ENCODE assay signal across 11 mouse cellular contexts in the genomic region with DNA sequence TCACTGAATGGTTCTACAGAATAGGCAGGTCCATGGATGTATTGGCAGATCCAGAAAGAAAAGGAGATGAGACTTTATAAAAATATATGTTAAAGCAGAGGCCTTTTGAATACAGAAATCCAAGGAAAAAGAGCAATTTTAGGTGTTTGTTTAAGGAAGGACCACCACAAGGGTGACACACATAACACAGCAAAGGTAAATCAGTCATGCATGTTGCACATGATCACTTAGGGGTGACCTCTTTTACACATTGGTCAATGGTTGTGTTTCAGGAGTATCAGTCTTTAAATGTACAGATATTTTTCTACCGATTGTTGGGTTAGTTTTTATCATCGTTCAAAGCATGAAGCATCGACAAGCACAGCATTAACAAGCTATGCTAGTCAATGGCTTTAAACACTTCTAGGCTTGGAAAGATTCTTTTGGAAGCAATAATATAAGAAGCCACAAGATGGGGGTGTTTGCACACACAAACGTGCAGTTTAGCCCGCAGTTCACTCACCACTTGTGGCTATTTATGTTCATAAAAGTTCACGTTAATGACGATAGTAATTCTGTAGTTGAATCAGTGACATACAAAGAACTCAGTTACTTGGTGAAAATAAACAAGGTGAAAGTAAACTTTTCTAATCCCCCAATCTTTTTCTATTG. TPM values are rescaled to one million over a fixed set of nuclear protein-coding genes. Genes with fewer than 3 reads are reported as not detected.
A peak's percentile ranks its signal among the peaks of the same experiment; 100 is the strongest.
DNase-seq lines count a peak whose midpoint lies in the region; ATAC-seq lines count a peak whose summit lies in the region.
"Had no signal": no experiment of that assay in that cellular context is flagged by ENCODE, and none has a peak within 500 bp of the region (broad histone marks: within the 10 kb centered on the region; RNA-seq: fewer than 3 reads in every experiment).

No protein-coding gene starts in this region.

- no peaks in the 10 kb centered on the region for H3K9me3 ChIP-seq in limb, embryonic 11.5 days (ENCODE audit: control insufficient read depth, low read length)
- H3K9me3 ChIP-seq in limb, embryonic 10.5 days (replicated peaks): no peaks in the 10 kb centered on the region
- no peaks in the 10 kb centered on the region for H3K9me3 ChIP-seq in forebrain, embryonic 14.5 days (replicated peaks; ENCODE audit: control insufficient read depth, low read length)
- no peaks in the 10 kb centered on the region for H3K9me3 ChIP-seq in midbrain, embryonic 15.5 days
- H3K9me3 ChIP-seq: lung, embryonic 15.5 days had no signal

- no peaks in the 10 kb centered on the region for H3K27me3 ChIP-seq in limb, embryonic 11.5 days (ENCODE audit: control insufficient read depth, insufficient read depth, low read length)
- H3K27me3 ChIP-seq in limb, embryonic 10.5 days (ENCODE audit: low read depth, poor library complexity, severe bottlenecking): no peaks in the 10 kb centered on the region
- H3K27me3 ChIP-seq in forebrain, embryonic 14.5 days (replicated peaks; ENCODE audit: control insufficient read depth, insufficient read depth, low read length): no peaks in the 10 kb centered on the region
- H3K27me3 ChIP-seq in midbrain, embryonic 15.5 days (replicated peaks): no peaks in the 10 kb centered on the region
- H3K27me3 ChIP-seq: lung, embryonic 15.5 days had no signal

- H3K4me3 ChIP-seq in limb, embryonic 11.5 days (ENCODE audit: low read depth, low read length): no peak overlapping the region
- H3K4me3 ChIP-seq in limb, embryonic 10.5 days: no peak overlapping the region
- H3K4me3 ChIP-seq in forebrain, embryonic 14.5 days (ENCODE audit: low read depth, low read length): no peak overlapping the region
- no peak overlapping the region for H3K4me3 ChIP-seq in midbrain, embryonic 15.5 days
- H3K4me3 ChIP-seq: lung, embryonic 15.5 days had no signal

- H3K9ac ChIP-seq in limb, embryonic 11.5 days (ENCODE audit: low read length): no peak overlapping the region
- H3K9ac ChIP-seq in forebrain, embryonic 14.5 days (ENCODE audit: low read length): no peak overlapping the region
- H3K9ac ChIP-seq in midbrain, embryonic 15.5 days: no peak overlapping the region
- H3K9ac ChIP-seq: lung, embryonic 15.5 days had no signal

- no peak for ATAC-seq in limb, embryonic 11.5 days (ENCODE audit: insufficient number of reproducible peaks, low FRiP score, low TSS enrichment, low read depth)
- peak; percentile 81 for ATAC-seq in forebrain, embryonic 14.5 days
- peak; percentile 87 for ATAC-seq in midbrain, embryonic 15.5 days (replicated peaks)
- no peak for ATAC-seq in megakaryocyte progenitor cell, adult 5-6 weeks (replicated peaks; ENCODE audit: poor library complexity)

- no peaks in the 10 kb centered on the region for H3K4me1 ChIP-seq in limb, embryonic 11.5 days (ENCODE audit: control insufficient read depth, insufficient read depth, low read length)
- no peaks in the 10 kb centered on the region for H3K4me1 ChIP-seq in limb, embryonic 10.5 days
- no peaks in the 10 kb centered on the region for H3K4me1 ChIP-seq in forebrain, embryonic 14.5 days (ENCODE audit: control insufficient read depth, insufficient read depth, low read length)
- no peaks in the 10 kb centered on the region for H3K4me1 ChIP-seq in midbrain, embryonic 15.5 days
- H3K4me1 ChIP-seq: lung, embryonic 15.5 days had no signal

- H3K36me3 ChIP-seq in limb, embryonic 11.5 days (ENCODE audit: control insufficient read depth, insufficient read depth, low read length): no peaks in the 10 kb centered on the region
- no peaks in the 10 kb centered on the region for H3K36me3 ChIP-seq in limb, embryonic 10.5 days
- no peaks in the 10 kb centered on the region for H3K36me3 ChIP-seq in forebrain, embryonic 14.5 days (ENCODE audit: control insufficient read depth, insufficient read depth, low read length)
- no peaks in the 10 kb centered on the region for H3K36me3 ChIP-seq in midbrain, embryonic 15.5 days (replicated peaks)
- H3K36me3 ChIP-seq: lung, embryonic 15.5 days had no signal

- H3K27ac ChIP-seq in limb, embryonic 11.5 days (replicated peaks; ENCODE audit: low read depth, low read length): no peak overlapping the region
- no peak overlapping the region for H3K27ac ChIP-seq in limb, embryonic 10.5 days
- H3K27ac ChIP-seq in forebrain, embryonic 14.5 days (ENCODE audit: low read depth, low read length): no peak overlapping the region
- no peak overlapping the region for H3K27ac ChIP-seq in midbrain, embryonic 15.5 days
- H3K27ac ChIP-seq: lung, embryonic 15.5 days had no signal

- no peak overlapping the region for H3K4me2 ChIP-seq in limb, embryonic 11.5 days (ENCODE audit: low read depth, severe bottlenecking)
- no peak overlapping the region for H3K4me2 ChIP-seq in forebrain, embryonic 14.5 days (ENCODE audit: low read length)
- no peak overlapping the region for H3K4me2 ChIP-seq in midbrain, embryonic 15.5 days
- H3K4me2 ChIP-seq: lung, embryonic 15.5 days had no signal

- peak; percentile 21 for DNase-seq in limb, embryonic 11.5 days (ENCODE audit: low spot score)
- DNase-seq in limb, embryonic 10.5 days (ENCODE audit: low spot score): no peak
- DNase-seq in adipocyte (ENCODE audit: low spot score): peak; percentile 30
- DNase-seq in forebrain, embryonic 14.5 days (ENCODE audit: low spot score): peak; percentile 81
- DNase-seq in cerebellum, adult 9-10 months: no peak
- DNase-seq in lung, postnatal 25 days (ENCODE audit: low spot score): no peak

- 41% methylated on average over 7 of the region's 7 CpGs for WGBS in limb, embryonic 11.5 days
- 48% methylated on average over 7 of the region's 7 CpGs for WGBS in limb, embryonic 10.5 days
- 28% methylated on average over 7 of the region's 7 CpGs for WGBS in forebrain, embryonic 14.5 days
- 32% methylated on average over 7 of the region's 7 CpGs for WGBS in midbrain, embryonic 15.5 days

RNA-seq across cellular contexts. Expression of a gene that starts 38.4 kb away (rescaled TPM):
- polyA plus RNA-seq in limb, embryonic 11.5 days (2014; fragmentation: Nextera tagmentation; extraction: Ambion mirVana): not detected in 2 replicates
- not detected in 2 replicates for polyA plus RNA-seq in limb, embryonic 10.5 days (2016; fragmentation: Nextera tagmentation; extraction: Ambion mirVana)
- not detected in 2 replicates for polyA plus RNA-seq in forebrain, embryonic 14.5 days (2014; fragmentation: Nextera tagmentation; extraction: Ambion mirVana)
- 1.1 TPM in 1 of 2 replicates, not detected in the other for polyA plus RNA-seq in midbrain, embryonic 15.5 days (2015; fragmentation: Nextera tagmentation; extraction: Ambion mirVana)
- total RNA-seq in megakaryocyte progenitor cell, adult 5-6 weeks (2015): not detected in 2 replicates
- total RNA-seq in megakaryocyte progenitor cell, adult 5-6 weeks (2017): not detected in 2 replicates
- polyA plus RNA-seq: heart, embryonic 14.5 days; lung, embryonic 15.5 days had no signal

RNA-seq across cellular contexts. Expression of a gene that starts 46.6 kb away (rescaled TPM):
- polyA plus RNA-seq in limb, embryonic 11.5 days (2014; fragmentation: Nextera tagmentation; extraction: Ambion mirVana): not detected in 2 replicates
- polyA plus RNA-seq in limb, embryonic 10.5 days (2016; fragmentation: Nextera tagmentation; extraction: Ambion mirVana): not detected in 2 replicates
- not detected in 2 replicates for polyA plus RNA-seq in forebrain, embryonic 14.5 days (2014; fragmentation: Nextera tagmentation; extraction: Ambion mirVana)
- not detected in 2 replicates for polyA plus RNA-seq in midbrain, embryonic 15.5 days (2015; fragmentation: Nextera tagmentation; extraction: Ambion mirVana)
- not detected in 2 replicates for total RNA-seq in megakaryocyte progenitor cell, adult 5-6 weeks (2015)
- not detected in 2 replicates for total RNA-seq in megakaryocyte progenitor cell, adult 5-6 weeks (2017)
- polyA plus RNA-seq: heart, embryonic 14.5 days; lung, embryonic 15.5 days had no signal

RNA-seq across cellular contexts. Expression of a gene that starts 48.5 kb away (rescaled TPM):
- not detected in 2 replicates for polyA plus RNA-seq in limb, embryonic 11.5 days (2014; fragmentation: Nextera tagmentation; extraction: Ambion mirVana)
- not detected in 2 replicates for polyA plus RNA-seq in limb, embryonic 10.5 days (2016; fragmentation: Nextera tagmentation; extraction: Ambion mirVana)
- polyA plus RNA-seq in forebrain, embryonic 14.5 days (2014; fragmentation: Nextera tagmentation; extraction: Ambion mirVana): not detected in 2 replicates
- polyA plus RNA-seq in midbrain, embryonic 15.5 days (2015; fragmentation: Nextera tagmentation; extraction: Ambion mirVana): not detected in 2 replicates
- total RNA-seq in megakaryocyte progenitor cell, adult 5-6 weeks (2015): not detected in 2 replicates
- not detected in 2 replicates for total RNA-seq in megakaryocyte progenitor cell, adult 5-6 weeks (2017)
- polyA plus RNA-seq: heart, embryonic 14.5 days; lung, embryonic 15.5 days; stomach, embryonic 16.5 days had no signal

Comparison
In these comparisons a context has a peak if more than half of its experiments do, and no peak if none do; other contexts are left out.
1. DNase-seq: peak in limb, embryonic 11.5 days (single experiment), adipocyte (single experiment) and forebrain, embryonic 14.5 days (single experiment); none in limb, embryonic 10.5 days (single experiment), cerebellum, adult 9-10 months (single experiment) and lung, postnatal 25 days (single experiment).
2. ATAC-seq: peak in forebrain, embryonic 14.5 days (single experiment) and midbrain, embryonic 15.5 days (single experiment); none in limb, embryonic 11.5 days (single experiment) and megakaryocyte progenitor cell, adult 5-6 weeks (single experiment).